Mouse (Mus musculus): ENCODE data around the gene Lrrc29. TPM values are rescaled to one million over a fixed set of nuclear protein-coding genes. Genes with fewer than 3 reads are reported as not detected.

Lrrc29 gene
- total RNA-seq, 2 experiments from 2014 or later = 5.9 to 7.9 TPM

DNA sequence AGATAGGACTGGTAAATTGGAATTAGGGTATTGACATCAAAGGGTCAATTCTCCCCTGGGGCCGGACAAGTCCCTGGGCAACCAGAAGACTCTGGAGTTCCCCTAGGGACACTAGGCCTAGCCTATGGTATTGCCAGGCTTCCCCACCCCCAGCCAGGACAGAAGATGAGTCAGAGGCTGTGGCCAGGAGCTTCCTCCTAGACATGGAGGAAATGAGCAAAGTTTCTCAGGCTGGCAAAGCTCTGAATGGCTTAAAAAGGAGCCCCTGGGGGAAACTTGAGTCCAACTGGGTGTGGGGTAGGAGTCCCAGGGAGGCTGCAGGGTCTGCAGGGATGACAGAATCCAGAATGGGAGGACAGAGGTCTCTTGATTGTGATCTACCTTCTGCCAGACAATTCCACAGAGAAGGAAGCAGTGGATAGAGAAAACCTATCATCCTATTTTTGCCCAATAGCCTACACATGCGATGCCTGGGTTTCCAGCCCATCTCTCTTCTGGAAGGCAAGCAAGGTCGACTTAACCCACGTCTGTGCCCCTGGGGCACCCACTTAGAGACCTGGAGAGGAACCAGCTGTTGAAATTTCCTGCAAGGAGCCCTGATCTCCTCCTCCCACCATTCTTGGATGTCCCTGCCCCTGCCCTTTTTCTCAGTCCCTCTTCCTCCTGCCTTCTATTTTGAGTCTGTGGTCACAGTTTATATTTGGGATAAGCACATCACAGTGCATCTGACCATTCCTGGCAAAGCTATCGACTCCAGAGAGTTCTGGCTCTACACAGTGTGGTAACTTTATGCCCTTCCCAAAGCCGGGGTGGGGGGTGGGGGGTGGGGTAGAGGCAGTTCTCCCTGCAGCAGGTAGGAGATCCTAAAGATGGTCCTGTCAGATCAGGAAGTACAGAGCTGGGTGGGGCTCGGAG is 19.2 kb upstream of the Lrrc29 start:
- DNase-seq = peak; percentile 66

- no peak for DNase-seq
Measured at GRCm38 (mm10) chr8:105343791-105344574, 17.9 kb upstream of the Lrrc29 start.

DNA sequence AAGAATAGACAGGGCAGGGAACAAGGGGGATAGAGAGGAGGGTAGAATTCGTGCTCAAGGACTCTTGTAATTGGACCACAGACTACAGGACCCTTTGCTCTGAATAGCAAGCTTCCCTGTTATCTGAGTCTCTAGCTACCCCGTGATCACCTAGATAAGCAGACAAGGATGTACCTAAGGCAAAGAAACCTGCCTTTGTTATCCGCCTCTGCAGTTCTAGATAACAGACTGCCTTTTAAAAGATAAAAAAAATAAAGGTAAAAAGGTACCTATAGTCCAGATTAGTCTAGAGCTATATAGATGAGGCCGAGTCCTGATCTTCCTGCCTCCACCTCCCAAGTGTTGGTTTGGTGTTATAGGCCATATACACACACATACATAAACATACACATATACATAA is 16.7 kb upstream of the Lrrc29 start:
- DNase-seq = no peak

DNA sequence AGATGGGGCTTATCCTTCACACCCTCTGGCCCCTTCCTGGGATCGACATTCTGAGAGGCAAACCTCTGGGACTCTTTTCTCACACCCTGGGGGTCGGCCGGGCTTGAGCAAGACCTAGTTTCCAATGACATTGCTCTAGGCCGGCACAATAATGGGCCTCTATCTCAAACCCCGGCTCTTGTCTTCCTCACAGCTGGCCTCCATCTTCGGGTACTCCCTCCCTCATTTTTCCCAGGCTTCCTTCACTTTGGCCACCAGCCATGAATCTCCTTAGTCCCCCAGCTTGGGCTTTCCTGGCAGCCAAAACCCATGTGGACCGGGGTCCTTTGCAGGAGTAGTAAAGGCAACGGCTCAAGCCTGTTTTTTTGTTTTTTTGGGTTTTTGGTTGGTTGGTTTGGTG is 15.3 kb upstream of the Lrrc29 start:
- DNase-seq = no peak

GRCm38 (mm10) chr8:105339886-105340635 is 14.0 kb upstream of the Lrrc29 start:
- DNase-seq = peak; percentile 49

GRCm38 (mm10) chr8:105338992-105339391 is 12.9 kb upstream of the Lrrc29 start:
- DNase-seq = no peak

- DNase-seq = no peak
Measured at GRCm38 (mm10) chr8:105336373-105337130, 10.5 kb upstream of the Lrrc29 start.

DNA sequence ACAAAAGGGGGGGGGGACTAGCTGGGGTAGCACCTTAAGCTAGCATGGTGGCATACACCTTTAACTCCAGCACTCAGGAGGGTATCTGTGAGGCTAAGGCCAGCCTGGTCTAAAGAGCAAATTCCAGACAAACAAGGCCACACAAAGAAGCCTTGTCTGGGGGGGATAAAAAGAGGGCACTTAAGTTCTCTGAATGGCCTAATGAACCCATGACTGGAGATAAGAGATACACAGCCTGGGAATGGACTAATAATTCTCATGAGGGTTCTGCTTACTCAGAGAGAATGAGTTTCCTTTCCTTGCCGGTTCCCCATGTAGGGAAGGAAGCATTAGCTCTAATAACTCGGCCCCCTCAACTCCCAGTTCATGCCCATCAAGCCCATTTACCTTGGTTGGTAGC is 6.4 kb upstream of the Lrrc29 start:
- no peak for DNase-seq

- DNase-seq = no peak
Measured at GRCm38 (mm10) chr8:105331931-105332330, 5.9 kb upstream of the Lrrc29 start.

DNA sequence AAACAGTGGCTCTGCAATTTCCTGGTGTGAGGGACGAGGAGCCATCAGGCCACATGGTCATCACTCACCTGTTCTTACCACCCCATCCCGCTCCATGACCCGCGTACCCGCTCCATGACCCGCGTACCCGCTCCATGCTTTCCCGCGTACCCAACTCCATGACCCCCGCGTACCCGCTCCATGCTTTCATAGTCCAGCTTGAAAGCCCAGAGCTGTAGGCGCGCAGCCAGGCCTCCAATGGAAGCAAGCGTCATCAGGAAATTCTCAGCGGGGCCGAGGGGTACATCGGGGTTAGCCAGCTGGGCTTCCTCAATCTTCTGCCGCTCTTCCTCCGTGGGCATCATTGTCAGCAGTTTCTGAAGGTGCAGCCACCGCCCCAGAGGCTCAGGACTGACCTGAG is 5.4 kb upstream of the Lrrc29 start:
- DNase-seq = no peak

GRCm38 (mm10) chr8:105330325-105330724 is 4.2 kb upstream of the Lrrc29 start:
- no peak for DNase-seq

DNA sequence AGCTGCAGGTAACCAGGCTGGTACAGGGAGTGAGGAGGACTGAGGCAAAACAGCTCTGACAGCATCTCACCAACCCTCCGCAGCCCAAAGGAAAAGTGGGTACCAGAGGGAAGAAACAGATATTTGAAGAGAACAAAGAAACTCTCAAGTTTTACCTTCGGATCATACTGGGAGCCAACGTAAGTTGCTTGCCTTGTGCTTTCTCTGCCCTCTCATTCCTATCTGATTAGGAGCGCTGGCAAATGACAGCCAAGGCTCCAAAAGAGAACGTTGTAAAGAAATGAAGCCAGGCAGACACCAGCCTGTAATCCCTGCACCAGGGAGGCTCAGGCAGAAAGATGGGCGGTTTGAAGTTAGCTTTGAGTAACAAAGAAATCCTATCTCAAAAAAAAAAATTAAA is 890 bp upstream of the Lrrc29 start:
- DNase-seq = no peak

DNA sequence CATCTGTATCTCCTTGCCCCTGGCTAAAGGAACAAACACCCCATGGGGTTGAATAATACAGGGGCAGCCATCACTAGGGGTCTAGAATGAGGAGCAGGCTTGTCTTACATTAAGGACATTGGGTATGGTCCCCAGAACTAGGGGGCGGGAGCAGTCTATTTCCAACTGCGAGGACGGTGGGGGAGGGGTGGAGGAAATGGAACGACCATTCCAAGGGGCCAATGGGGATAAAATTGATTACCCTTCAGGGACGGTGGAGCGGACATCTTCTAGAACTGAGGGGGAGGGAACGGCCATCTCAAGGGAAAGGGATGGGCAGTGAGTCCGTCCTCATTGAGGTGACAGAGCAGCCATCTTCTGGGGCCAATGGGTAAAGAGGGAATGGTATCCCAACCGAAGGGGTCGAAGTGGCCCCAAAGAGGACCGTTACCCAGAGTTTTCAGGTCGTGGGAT is 411 bp downstream of the Lrrc29 start:
- peak; percentile 45 for DNase-seq

- DNase-seq = no peak
Measured at GRCm38 (mm10) chr8:105323183-105323582, 2.9 kb downstream of the Lrrc29 start.

- DNase-seq = no peak
Measured at GRCm38 (mm10) chr8:105318662-105319190, 7.4 kb downstream of the Lrrc29 start.

- DNase-seq = peak; percentile 26
Measured at GRCm38 (mm10) chr8:105317941-105318340, 8.1 kb downstream of the Lrrc29 start.

- no peak for DNase-seq
Measured at GRCm38 (mm10) chr8:105315073-105315769, 10.9 kb downstream of the Lrrc29 start.

DNA sequence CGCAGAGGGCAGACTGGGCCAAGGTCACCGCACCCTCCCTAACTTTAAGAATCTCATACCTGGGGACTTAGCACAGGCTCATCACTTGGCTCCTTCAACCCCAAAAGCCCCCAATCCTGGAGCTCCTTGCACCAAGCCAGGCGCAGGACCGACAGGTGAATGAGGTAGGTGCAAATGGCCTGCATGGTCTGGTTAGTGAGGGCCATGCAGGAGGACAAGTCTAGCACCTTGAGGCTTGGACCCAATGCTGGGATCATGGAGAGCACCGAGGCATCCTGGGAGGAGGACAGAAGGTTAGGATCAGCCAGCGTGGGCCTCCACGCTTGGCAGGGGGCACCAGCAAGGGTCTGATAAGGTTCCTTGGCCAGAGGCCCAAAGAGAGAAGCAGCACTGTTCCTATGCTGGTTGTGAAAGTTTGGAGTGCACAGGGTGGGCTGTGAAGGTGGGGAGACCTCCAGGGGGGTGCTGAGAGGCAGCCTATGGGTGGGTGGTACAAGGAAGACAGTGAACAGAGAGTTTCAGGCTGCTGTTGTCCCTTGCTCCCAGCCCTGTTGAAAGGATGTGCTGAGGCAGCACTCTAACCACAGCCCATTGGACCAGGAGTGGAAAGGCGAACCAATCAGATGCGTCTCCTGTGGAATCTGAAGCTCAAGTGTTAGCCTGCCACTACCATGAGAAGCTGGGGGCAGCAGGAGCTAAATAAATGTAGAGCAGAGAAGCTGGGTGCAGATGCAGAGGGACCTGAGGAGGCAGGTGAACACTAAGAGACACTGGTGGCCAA is 12.3 kb downstream of the Lrrc29 start:
- no peak for DNase-seq

GRCm38 (mm10) chr8:105312891-105313481 is 13.1 kb downstream of the Lrrc29 start:
- DNase-seq = no peak

- DNase-seq = no peak
Measured at GRCm38 (mm10) chr8:105311718-105312117, 14.4 kb downstream of the Lrrc29 start.
